Mouse (Mus musculus) spleen, adult 2 months (tissue): ENCODE results near the gene Rrnad1. TPM values are rescaled to one million over a fixed set of nuclear protein-coding genes. Genes with fewer than 3 reads are reported as not detected.
"Not testable (repeated sequence)": the region's sequence is repeated elsewhere in the genome, so short reads cannot be mapped to it uniquely, and the experiment has no call there.

ENCODE experiments used
- DNase-seq, 2 experiments: peaks; one replicate each; pipeline versions ENCODE4 v3.0.0 to v3.0.0-alpha.2; 2012 to 2021; ENCODE audit warnings: low spot score in 2 of 2, low read depth in 1 of 2
- H3K27ac ChIP-seq: fragments of 200-500 bp; 2 replicates; pipeline ENCODE4 v1.5.1; 2012; ENCODE audit warnings: low read length, inconsistent platforms; ENCODE audit not compliant: insufficient read depth
- H3K27me3 ChIP-seq: fragments of 200-500 bp; 2 replicates; pipeline ENCODE4 v1.6.1; 2012; ENCODE audit warnings: mild to moderate bottlenecking, moderate library complexity, low read length, inconsistent platforms; ENCODE audit not compliant: control insufficient read depth, insufficient read depth
- H3K36me3 ChIP-seq: fragments of 200-500 bp; 2 replicates; pipeline ENCODE4 v1.6.1; 2012; ENCODE audit warnings: mild to moderate bottlenecking, low read length, inconsistent platforms; ENCODE audit not compliant: control insufficient read depth, insufficient read depth
- H3K4me1 ChIP-seq: fragments of 200-500 bp; 2 replicates; pipeline ENCODE4 v1.6.1; 2011; ENCODE audit warnings: inconsistent platforms; ENCODE audit not compliant: control insufficient read depth, insufficient read depth, insufficient read length
- H3K4me3 ChIP-seq: fragments of 200-500 bp; 2 replicates; pipeline ENCODE4 v1.5.1; 2011; ENCODE audit warnings: mild to moderate bottlenecking, inconsistent platforms; ENCODE audit not compliant: insufficient read depth, insufficient read length; ENCODE audit errors: extremely low read depth
- CTCF ChIP-seq: fragments of 200-500 bp; IDR thresholded peaks from 2 replicates; pipeline ENCODE4 v1.5.1; 2011; ENCODE audit warnings: mild to moderate bottlenecking, inconsistent platforms; ENCODE audit not compliant: insufficient read depth, insufficient read length, insufficient replicate concordance; ENCODE audit errors: extremely low read depth
- POLR2A ChIP-seq: fragments of 200-500 bp; IDR thresholded peaks from 2 replicates; pipeline ENCODE4 v1.6.1; 2011; ENCODE audit warnings: low read depth, low read length, inconsistent platforms
- WGBS: fragments of 180-500 bp; shearing (Covaris S2); methylation state at CpG from one replicate; pipeline ENCODE4 v1.1.7; 2018; 5-methylcytosine and 5-hydroxymethylcytosine counted together
- polyA plus RNA-seq: library from polyadenylated mRNA; depleted of rRNA; stranded (reverse); fragments of >200 nt; gene quantifications from 2 replicates; pipeline ENCODE4 v1.2.3, GENCODE M21; 2012

Gene Rrnad1
- polyA plus RNA-seq, 1 experiment: 35.6 TPM

DNA sequence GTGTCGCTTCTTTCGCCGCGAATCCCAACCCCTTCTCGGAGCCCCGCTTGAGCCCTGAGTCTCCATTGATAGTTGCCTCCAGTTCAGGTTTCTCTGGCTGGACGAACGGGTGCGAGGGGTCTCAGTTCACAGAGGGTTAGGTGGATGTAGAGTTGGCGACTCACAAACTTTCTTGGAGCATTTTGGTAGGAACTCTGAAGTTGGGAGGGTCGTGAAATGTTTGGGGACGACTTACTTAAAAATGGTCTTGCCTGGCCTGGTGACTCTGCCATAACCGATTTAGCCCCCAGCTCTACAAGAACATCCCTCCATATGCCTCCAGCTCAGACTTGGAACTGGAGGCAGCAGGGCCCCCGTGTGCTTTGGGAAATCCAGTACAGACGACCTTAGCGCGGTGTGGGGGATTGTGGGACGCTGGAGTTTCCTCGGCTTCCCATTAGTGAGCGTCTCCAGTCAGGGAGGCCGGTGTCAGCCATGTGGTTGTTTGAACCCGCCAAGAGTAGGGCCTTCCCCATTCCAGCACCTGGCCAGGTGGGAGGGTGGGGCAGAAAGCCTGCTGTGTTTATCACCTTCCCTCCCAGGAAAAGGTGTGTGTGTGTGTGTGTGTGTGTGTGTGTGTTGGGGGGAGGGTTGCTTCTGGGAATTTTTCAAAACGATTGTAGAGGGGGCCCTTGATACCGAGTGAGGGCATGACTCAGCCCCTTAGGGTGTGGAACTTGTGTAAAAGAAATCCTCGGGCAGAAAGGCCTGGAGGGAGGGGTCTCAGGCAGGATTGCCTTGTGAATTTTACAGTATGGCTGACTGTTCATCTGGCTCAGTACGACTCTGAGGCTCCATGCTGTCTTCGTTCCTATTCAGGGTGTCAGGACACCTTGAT, 23.3 kb downstream of the Rrnad1 start:
- H3K4me1 ChIP-seq: peaks cover 16% of the 10 kb centered on the region; the same call in 1 of the 2 replicates
- peak in 1 of 2 experiments; percentile 24 for DNase-seq
- H3K36me3 ChIP-seq: no peaks in the 10 kb centered on the region
- H3K27me3 ChIP-seq: no peaks in the 10 kb centered on the region
- peak overlapping the region; percentile 96 for H3K4me3 ChIP-seq
- TF ChIP-seq CTCF (no peak), POLR2A (no peak)
- peak overlapping the region; percentile 88; the same call in 1 of the 2 replicates for H3K27ac ChIP-seq
- under 1% methylated on average over 27 of the region's 27 CpGs for WGBS

DNA sequence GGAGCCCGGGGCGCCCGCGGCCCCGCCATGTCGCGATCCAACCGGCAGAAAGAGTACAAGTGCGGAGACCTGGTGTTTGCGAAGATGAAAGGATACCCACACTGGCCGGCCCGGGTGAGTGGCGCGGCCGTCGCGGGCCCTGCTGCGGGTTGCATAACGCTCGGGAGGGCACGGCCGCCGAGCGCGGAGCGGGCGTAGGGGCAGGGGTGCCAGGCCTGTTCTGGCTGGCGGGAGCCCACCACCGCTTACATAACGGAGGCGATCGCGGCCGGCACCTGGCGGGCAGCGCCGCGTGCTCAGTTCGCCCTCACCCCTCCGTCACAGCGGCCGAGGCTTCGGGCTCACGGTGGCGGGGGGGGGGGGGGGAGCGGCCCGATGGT, 23.9 kb downstream of the Rrnad1 start:
- TF ChIP-seq CTCF: no peak
- TF ChIP-seq POLR2A: no peak
- H3K4me1 ChIP-seq: peaks cover 16% of the 10 kb centered on the region; the same call in 1 of the 2 replicates
- H3K27me3 ChIP-seq: no peaks in the 10 kb centered on the region
- DNase-seq: peak in 1 of 2 experiments; percentile 21
- H3K36me3 ChIP-seq: no peaks in the 10 kb centered on the region
- peak overlapping the region; percentile 96 for H3K4me3 ChIP-seq
- WGBS: 1% methylated on average over 39 of the region's 47 CpGs
- H3K27ac ChIP-seq: peak overlapping the region; percentile 88

DNA sequence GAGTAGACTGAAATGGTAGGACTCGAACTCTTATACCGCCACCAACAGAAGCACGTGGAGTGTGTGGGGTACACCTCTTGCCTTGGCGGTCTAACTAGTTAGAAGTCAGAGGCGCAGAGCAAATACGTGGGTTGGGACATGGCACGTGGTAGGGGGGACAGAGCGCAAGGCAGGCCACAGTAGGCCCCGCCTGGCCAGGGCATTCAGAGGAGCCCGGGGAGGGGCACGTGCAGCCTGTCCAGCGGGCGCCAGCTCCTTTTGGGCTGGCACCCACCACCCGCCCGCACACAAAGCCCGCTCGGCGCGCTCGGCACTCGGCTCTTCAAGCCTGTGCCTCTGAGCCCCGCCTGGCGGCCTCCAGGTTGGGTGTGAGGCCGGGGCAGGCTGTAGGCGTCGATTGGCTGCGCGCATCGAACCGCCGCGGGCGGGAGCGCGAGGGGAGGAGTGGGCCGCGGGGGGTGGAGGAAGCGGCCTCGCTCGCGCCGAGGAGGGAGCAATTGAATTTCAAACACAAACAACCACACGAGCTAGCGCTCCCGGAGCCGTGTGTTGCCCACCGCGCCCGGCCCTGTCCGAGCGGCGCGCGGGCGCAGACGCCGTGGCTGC, 24.5 kb downstream of the Rrnad1 start, which contains the start of gene Hdgf:
Hdgf (plus strand) TSS at position 442 of the 606 bp plus-strand sequence.
- H3K27me3 ChIP-seq: no peaks in the 10 kb centered on the region
- peaks cover 16% of the 10 kb centered on the region; the same call in 1 of the 2 replicates for H3K4me1 ChIP-seq
- peak within 1 kb of the TSS; percentile 96 for H3K4me3 ChIP-seq
- DNase-seq: peak; percentile 87 to 93
- peak within 1 kb of the TSS; percentile 88 for H3K27ac ChIP-seq
- H3K36me3 ChIP-seq: no peaks in the 10 kb centered on the region
- 2% methylated on average over 57 of the region's 57 CpGs for WGBS
- TF ChIP-seq POLR2A (no peak; the same call in 1 of the 2 replicates), CTCF (no peak; the same call in 1 of the 2 replicates)

DNA sequence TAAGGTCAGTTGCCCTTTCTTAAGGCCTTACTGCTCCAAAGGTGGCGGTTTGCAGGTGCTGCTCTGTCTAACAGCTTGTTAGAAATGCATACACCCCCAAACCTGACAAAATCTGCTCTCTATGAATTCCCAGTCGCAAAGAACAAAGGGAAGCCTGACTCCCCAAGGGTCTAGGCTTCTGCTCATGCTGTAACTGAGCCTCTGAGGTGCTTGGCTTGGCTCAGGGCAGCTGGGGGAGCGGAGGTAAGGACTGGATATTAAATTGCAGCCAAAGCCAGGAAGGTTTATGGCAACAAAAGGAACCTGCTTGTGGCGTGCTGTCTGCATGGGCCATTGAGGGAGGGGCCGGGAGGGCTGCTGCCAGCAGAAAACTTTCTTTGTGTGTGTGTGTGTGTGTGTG, 26.7 kb downstream of the Rrnad1 start:
- Histone ChIP-seq H3K36me3 (no peaks in the 10 kb centered on the region), H3K4me1 (peaks cover 6% of the 10 kb centered on the region; the same call in 1 of the 2 replicates)
- TF ChIP-seq POLR2A (no peak), CTCF (no peak)

DNA sequence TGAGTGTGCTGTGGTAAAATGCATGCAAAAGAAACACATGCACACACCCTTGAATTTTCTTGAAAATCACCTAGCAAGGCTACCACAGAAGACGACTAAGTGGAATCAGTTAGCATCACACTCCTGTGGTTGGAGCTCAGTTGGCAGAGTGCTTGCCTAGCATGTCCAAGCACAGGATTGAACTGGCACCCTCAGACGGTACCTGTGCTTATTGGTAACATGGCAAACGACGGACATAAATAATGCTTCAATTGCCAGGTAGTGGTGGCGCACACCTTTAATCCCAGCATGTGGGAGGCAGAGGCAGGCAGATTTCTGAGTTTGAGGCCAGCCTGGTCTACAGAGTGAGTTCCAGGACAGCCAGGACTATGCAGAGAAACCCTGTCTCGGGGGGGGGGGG, 28.6 kb downstream of the Rrnad1 start:
- not testable (repeated sequence) for H3K4me3 ChIP-seq, DNase-seq, H3K4me1 ChIP-seq, H3K27ac ChIP-seq, H3K36me3 ChIP-seq, H3K27me3 ChIP-seq
- 67% methylated on average over 6 of the region's 6 CpGs for WGBS

More for the DNA sequence above, 26.7 kb downstream of the Rrnad1 start:
- WGBS: 78% methylated on average over 5 of the region's 5 CpGs
- no peak overlapping the region for H3K4me3 ChIP-seq
- no peaks in the 10 kb centered on the region for H3K27me3 ChIP-seq
- no peak for DNase-seq
- H3K27ac ChIP-seq: no peak overlapping the region

DNA sequence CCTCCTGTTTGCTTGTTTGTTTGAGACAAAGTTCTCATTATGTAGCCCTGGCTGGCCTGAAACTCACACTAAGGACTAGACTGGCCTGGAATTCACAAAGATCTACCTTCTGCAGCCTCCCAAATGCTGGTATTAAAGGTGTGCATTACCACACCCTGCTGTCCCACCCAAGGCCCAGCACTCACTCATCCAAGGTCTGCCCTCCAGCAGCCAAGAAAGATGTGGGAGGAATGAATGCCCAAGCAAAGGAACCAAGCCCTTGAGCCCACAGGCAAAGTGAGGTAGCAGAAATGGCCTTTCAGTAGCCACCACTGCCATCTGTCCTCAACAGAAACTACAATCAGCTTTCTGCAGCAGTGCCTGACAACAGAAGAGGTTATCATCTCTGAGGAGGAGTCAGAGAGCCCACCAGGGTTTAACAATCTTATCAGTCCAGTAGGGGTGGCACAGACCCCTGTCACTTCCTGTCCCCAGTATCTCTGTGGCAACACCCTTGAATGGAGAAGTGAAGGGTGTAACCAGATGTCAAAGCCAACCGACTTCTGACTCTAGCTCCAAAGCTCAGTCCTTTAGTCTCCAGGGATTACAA, 29.4 kb downstream of the Rrnad1 start:
- 4% methylated on average over 1 of the region's 1 CpGs for WGBS
- no peaks in the 10 kb centered on the region for H3K4me1 ChIP-seq
- peak overlapping the region; percentile 4; the same call in 1 of the 2 replicates for H3K27ac ChIP-seq
- H3K4me3 ChIP-seq: no peak overlapping the region
- no peak for TF ChIP-seq CTCF
- no peak for DNase-seq
- H3K36me3 ChIP-seq: no peaks in the 10 kb centered on the region
- H3K27me3 ChIP-seq: no peaks in the 10 kb centered on the region

DNA sequence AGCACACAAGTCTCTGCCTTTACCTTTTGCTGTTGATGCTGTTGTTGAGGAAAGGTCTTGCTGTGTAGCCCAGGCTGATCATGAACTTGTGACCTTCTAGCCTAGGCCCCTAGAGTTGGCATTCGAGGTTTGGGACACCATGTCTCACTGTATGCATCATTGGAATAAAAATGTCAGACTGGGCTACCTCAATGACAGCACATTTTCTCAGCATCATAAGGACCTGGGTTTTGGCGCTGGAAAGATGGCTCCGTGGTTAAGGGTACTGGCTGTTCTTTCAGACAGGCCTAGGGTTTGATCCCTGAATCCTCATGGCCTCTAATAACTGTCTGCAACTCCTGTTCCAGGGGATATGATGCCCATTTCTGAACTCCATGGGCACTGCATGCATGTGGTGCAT, 30.7 kb downstream of the Rrnad1 start:
- no peak for DNase-seq
- Histone ChIP-seq H3K4me3 (no peak overlapping the region), H3K27me3 (no peaks in the 10 kb centered on the region), H3K27ac (no peak overlapping the region), H3K36me3 (no peaks in the 10 kb centered on the region), H3K4me1 (no peaks in the 10 kb centered on the region)
- WGBS: 95% methylated on average over 3 of the region's 3 CpGs
- TF ChIP-seq CTCF: no peak
- TF ChIP-seq POLR2A: no peak
